Mouse (Mus musculus) bone marrow macrophage, adult 2 months (primary cell): ENCODE results near the gene Prkag1.

Source experiments
- CTCF ChIP-seq: IDR thresholded peaks from 2 replicates; pipeline ENCODE4 v1.5.1; 2012; ENCODE audit warnings: low read depth, mild to moderate bottlenecking, low read length, moderate library complexity
- POLR2A ChIP-seq: IDR thresholded peaks from 2 replicates; pipeline ENCODE4 v1.6.1; 2012; ENCODE audit warnings: mild to moderate bottlenecking, low read depth, low read length, borderline replicate concordance

GRCm38 (mm10) chr15:98780573-98780972 lies 50.7 kb downstream of the Prkag1 start:
- no peak for TF ChIP-seq CTCF
- no peak for TF ChIP-seq POLR2A
